Mouse (Mus musculus) gastrocnemius, postnatal 4 days (tissue): Measurements from ENCODE around the gene Tsen34. TPM values are rescaled to one million over a fixed set of nuclear protein-coding genes. Genes with fewer than 3 reads are reported as not detected.
"Not testable (repeated sequence)": the region's sequence is repeated elsewhere in the genome, so short reads cannot be mapped to it uniquely, and the experiment has no call there.

Experiments used
- DNase-seq, 2 experiments: peaks; one replicate each; pipeline ENCODE4 v3.0.0; 2021 to 2022; ENCODE audit warnings: low spot score in 2 of 2, mixed read lengths in 2 of 2
- microRNA-seq: library from miRNA; unstranded; fragments of <30 nt; microRNA quantifications from one replicate; pipeline ENCODE4 v1.2.0, GENCODE M21; 2021
- total RNA-seq, 2 experiments: library from RNA; stranded (reverse); gene quantifications; 2 replicates each; pipeline ENCODE4 v1.2.3; 2021

Gene Tsen34
- total RNA-seq, 2 experiments from 2014 or later: 86.2 to 95.2 TPM

DNA sequence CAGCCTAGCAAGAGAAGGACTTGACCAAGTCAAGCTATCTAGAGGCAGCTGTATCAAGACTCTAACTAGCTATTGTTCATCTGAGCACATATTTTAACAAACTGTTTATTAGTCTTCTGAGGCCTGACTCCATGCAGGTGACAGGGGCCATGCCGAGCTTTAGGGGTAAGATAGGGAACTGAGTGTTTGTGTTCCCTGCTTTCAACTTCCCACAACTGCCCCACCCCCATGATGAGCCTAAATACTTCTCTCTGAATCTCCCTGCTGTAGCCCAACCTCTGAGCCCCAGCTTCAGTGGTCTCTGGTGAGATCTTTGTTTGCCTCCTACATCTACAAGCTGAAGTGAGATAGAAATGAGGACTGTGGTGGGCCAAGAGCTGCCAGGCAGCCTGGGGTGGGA, 22.6 kb downstream of the Tsen34 start:
- DNase-seq: no peak

- not testable (repeated sequence) for DNase-seq
Observed at GRCm38 (mm10) chr7:3720268-3720667, 27.6 kb downstream of the Tsen34 start, which contains the start of gene Pirb. Gene Pirb (minus strand): TSS chr7:3720391.

- DNase-seq: not testable (repeated sequence)
Observed at GRCm38 (mm10) chr7:3725459-3725858, 32.8 kb downstream of the Tsen34 start.

- not testable (repeated sequence) for DNase-seq
Observed at GRCm38 (mm10) chr7:3732675-3733074, 40.0 kb downstream of the Tsen34 start.

Small RNA genes within 50 kb of the gene (microRNA-seq; reads per million reads assigned to microRNA genes)
- 1.7 reads per million for gene Mir3572

Other genes with a start within 250 kb of the Tsen34 start
- gene Tarm1, start 190.2 kb upstream of the Tsen34 start, total RNA-seq: under 1 TPM; 0.32 to 0.52 TPM
- under 1 TPM; 0.20 to 0.29 TPM for gene Oscar, start 76.7 kb upstream of the Tsen34 start, total RNA-seq
- gene Ndufa3, start 75.5 kb upstream of the Tsen34 start, total RNA-seq: 100 to 1,000 TPM; 644 to 708 TPM
- gene Tfpt, start 62.9 kb upstream of the Tsen34 start, total RNA-seq: 10 to 100 TPM; 20.8 to 22.7 TPM
- 10 to 100 TPM; 38.3 to 38.9 TPM for gene Prpf31, start 62.9 kb upstream of the Tsen34 start, total RNA-seq
- gene Cnot3, start 47.6 kb upstream of the Tsen34 start, total RNA-seq: 10 to 100 TPM; 49.3 to 50.3 TPM
- 1 to 10 TPM; 9.8 TPM for gene Leng1, start 27.0 kb upstream of the Tsen34 start, total RNA-seq
- 1 to 10 TPM; 2.0 to 3.5 TPM for gene Tmc4, start 15.3 kb upstream of the Tsen34 start, total RNA-seq
- 10 to 100 TPM; 24.9 to 25.0 TPM for gene Mboat7, start 660 bp downstream of the Tsen34 start, total RNA-seq
- 1,000 to 10,000 TPM in 1 of 2 experiments, 100 to 1,000 TPM in 1; 942 to 1,092 TPM for gene Rps9, start 11.1 kb downstream of the Tsen34 start, total RNA-seq
- 1 to 10 TPM; 1.9 to 2.3 TPM for gene Pirb, start 27.5 kb downstream of the Tsen34 start, total RNA-seq
- under 1 TPM; 0.60 to 0.71 TPM for gene Gm15448, start 132.8 kb downstream of the Tsen34 start, total RNA-seq
- gene Pira2, start 152.2 kb downstream of the Tsen34 start, total RNA-seq: under 1 TPM in 1 of 2 experiments, not detected in 1; 0.29 TPM
- gene Gm14548, start 205.3 kb downstream of the Tsen34 start, total RNA-seq: under 1 TPM; 0.15 to 0.29 TPM
- gene Lilra6, start 222.6 kb downstream of the Tsen34 start, total RNA-seq: under 1 TPM; 0.23 to 0.34 TPM